In the genomic region with DNA sequence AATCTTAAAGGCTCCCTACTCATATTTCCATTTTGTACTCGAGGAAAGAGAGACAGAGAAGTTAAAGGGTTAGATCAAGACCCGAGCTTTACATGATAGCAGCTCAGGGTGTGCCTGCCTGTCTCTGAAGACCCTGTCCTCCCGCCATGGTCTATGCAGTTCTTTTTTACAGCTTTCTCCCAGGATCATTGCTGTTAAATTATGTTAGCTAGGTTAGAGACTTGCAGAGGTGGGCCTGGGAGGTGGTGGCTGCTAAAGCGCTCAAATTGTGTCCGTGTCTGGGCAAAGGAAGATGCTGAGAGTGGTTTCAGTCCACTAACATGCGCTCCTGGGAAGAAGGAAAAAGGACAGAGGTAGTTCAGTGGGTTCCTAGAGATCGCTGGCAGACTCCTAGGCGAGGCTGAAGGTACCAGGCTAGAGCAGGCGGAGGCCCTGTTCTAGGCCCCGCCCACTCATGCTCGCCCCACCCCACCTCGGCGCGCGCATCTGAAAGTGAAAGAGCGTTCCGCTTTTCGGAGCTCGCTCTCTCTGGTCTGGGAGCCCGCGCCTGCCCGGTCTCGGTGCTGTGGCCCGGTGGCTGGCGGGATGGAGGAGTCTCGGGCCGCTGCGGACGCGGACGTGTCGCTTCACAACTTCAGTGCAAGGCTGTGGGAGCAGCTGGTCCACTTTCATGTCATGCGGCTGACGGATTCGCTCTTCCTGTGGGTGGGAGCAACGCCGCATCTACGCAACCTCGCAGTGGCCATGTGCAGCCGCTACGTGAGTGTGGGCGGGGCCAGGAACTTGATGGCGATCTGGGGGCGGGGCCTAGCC, we compare ENCODE assay signal across 8 mouse cellular contexts. TPM values are rescaled to one million over a fixed set of nuclear protein-coding genes. Genes with fewer than 3 reads are reported as not detected.
A peak's percentile ranks its signal among the peaks of the same experiment; 100 is the strongest.
DNase-seq lines count a peak whose midpoint lies in the region; ATAC-seq and TF ChIP-seq lines count a peak whose summit lies in the region.

A gene (plus strand): TSS at position 474 of the 813 bp plus-strand sequence.

- peaks cover 0 to 9% of the 10 kb centered on the region in 2 experiments; a peak in 1 of 4 replicates for H3K4me1 ChIP-seq in MEL (ENCODE audit: control insufficient read depth in 1 of 2, insufficient read depth in 2 of 2, low read length in 2 of 2)
- H3K4me1 ChIP-seq in cerebellum, adult 2 months (ENCODE audit: control insufficient read depth, insufficient read depth, low read length), result no peaks in the 10 kb centered on the region; the same call in 1 of the 2 replicates
- peaks cover 9% of the 10 kb centered on the region for H3K4me1 ChIP-seq in forebrain, postnatal 0 days (ENCODE audit: insufficient read depth)
- peaks cover 6% of the 10 kb centered on the region for H3K4me1 ChIP-seq in lung, adult 2 months (ENCODE audit: control insufficient read depth, insufficient read depth, low read length)
- peaks cover 21% of the 10 kb centered on the region for H3K4me1 ChIP-seq in neural tube, embryonic 15.5 days

- intact Hi-C loops in heart, postnatal 36 days (cut with DNase I), result no loop called here

- ATAC-seq in forebrain, postnatal 0 days, result peak; percentile 96
- ATAC-seq in neural tube, embryonic 15.5 days (ENCODE audit: low FRiP score), result peak; percentile 96

- peak within 1 kb of the TSS; percentile 64 for H3K4me2 ChIP-seq in forebrain, postnatal 0 days (ENCODE audit: low read depth)
- H3K4me2 ChIP-seq in neural tube, embryonic 15.5 days, result peak within 1 kb of the TSS; percentile 79

- peaks cover 14% of the 10 kb centered on the region for H3K79me2 ChIP-seq in MEL (ENCODE audit: control insufficient read depth, insufficient read depth, low read length, poor library complexity)

- peak in 1 of 2 experiments; percentile 12; a peak in 1 of 4 replicates for TF ChIP-seq EP300 in MEL (IDR thresholded peaks at IDR 0.05; ENCODE audit: low read depth in 1 of 2, low read length in 2 of 2)

- peak; percentile 95 for DNase-seq in MEL (ENCODE audit: low read depth, low spot score)
- DNase-seq in cerebellum, adult 2 months, result peak; percentile 90 to 92
- DNase-seq in forebrain, postnatal 0 days, result peak; percentile 95
- peak; percentile 95 to 97 for DNase-seq in heart, postnatal 36 days
- DNase-seq in layer of hippocampus, adult 2 months (ENCODE audit: low spot score in 2 of 2), result peak; percentile 89 to 91
- peak; percentile 97 for DNase-seq in lung, adult 2 months
- DNase-seq in testis, postnatal 10 days (ENCODE audit: low spot score), result peak; percentile 98

- H3K4me3 ChIP-seq in MEL (ENCODE audit: control insufficient read depth in 1 of 2, insufficient read depth in 1 of 2, low read depth in 2 of 2, low read length in 2 of 2), result peak within 1 kb of the TSS; percentile 76 to 97
- H3K4me3 ChIP-seq in cerebellum, adult 2 months (replicated peaks; ENCODE audit: insufficient read depth, low read depth, low read length), result peak within 1 kb of the TSS; percentile 73
- H3K4me3 ChIP-seq in forebrain, postnatal 0 days (ENCODE audit: low read depth, low read length), result peak within 1 kb of the TSS; percentile 77
- peak within 1 kb of the TSS; percentile 86 for H3K4me3 ChIP-seq in layer of hippocampus, adult 2 months
- H3K4me3 ChIP-seq in lung, adult 2 months (replicated peaks; ENCODE audit: extremely low read depth, low read depth, low read length), result peak within 1 kb of the TSS; percentile 80
- H3K4me3 ChIP-seq in neural tube, embryonic 15.5 days (replicated peaks), result peak within 1 kb of the TSS; percentile 85

- peak within 1 kb of the TSS; percentile 83 for H3K9ac ChIP-seq in MEL (ENCODE audit: control insufficient read depth, low read depth, low read length, poor library complexity, severe bottlenecking)
- peak within 1 kb of the TSS; percentile 71 for H3K9ac ChIP-seq in forebrain, postnatal 0 days
- peak within 1 kb of the TSS; percentile 80 for H3K9ac ChIP-seq in neural tube, embryonic 15.5 days (replicated peaks)

- H3K27me3 ChIP-seq in MEL (ENCODE audit: control insufficient read depth in 1 of 2, insufficient read depth in 2 of 2, low read length in 2 of 2), result no peaks in the 10 kb centered on the region
- H3K27me3 ChIP-seq in cerebellum, adult 2 months (ENCODE audit: control insufficient read depth, insufficient read depth, low read length), result no peaks in the 10 kb centered on the region
- no peaks in the 10 kb centered on the region for H3K27me3 ChIP-seq in forebrain, postnatal 0 days (ENCODE audit: insufficient read depth, low read length)
- no peaks in the 10 kb centered on the region for H3K27me3 ChIP-seq in neural tube, embryonic 15.5 days (replicated peaks)

- 3% methylated on average over 44 of the region's 44 CpGs for WGBS in cerebellum, adult 2 months
- WGBS in forebrain, postnatal 0 days, result 4% methylated on average over 44 of the region's 44 CpGs
- WGBS in lung, adult 2 months, result 3% methylated on average over 44 of the region's 44 CpGs
- 2% methylated on average over 44 of the region's 44 CpGs for WGBS in neural tube, embryonic 15.5 days

- peak; percentile 95 to 96 for TF ChIP-seq POLR2A in MEL (IDR thresholded peaks at IDR 0.05; ENCODE audit: control insufficient read depth in 1 of 2, insufficient read depth in 1 of 2, low read depth in 1 of 2, low read length in 2 of 2, poor library complexity in 1 of 2)
- TF ChIP-seq POLR2A in cerebellum, adult 2 months (IDR thresholded peaks at IDR 0.05; ENCODE audit: borderline replicate concordance, insufficient read depth, low read length), result peak; percentile 50; the same call in 1 of the 2 replicates
- TF ChIP-seq POLR2A in lung, adult 2 months (IDR thresholded peaks at IDR 0.05; ENCODE audit: borderline replicate concordance, extremely low read depth, low read depth, low read length), result peak; percentile 69; the same call in 1 of the 2 replicates

- peak within 1 kb of the TSS; percentile 91 for H3K27ac ChIP-seq in MEL (ENCODE audit: control insufficient read depth, low read depth, low read length)
- peak within 1 kb of the TSS; percentile 80 for H3K27ac ChIP-seq in cerebellum, adult 2 months (ENCODE audit: insufficient read depth, low read length)
- peak within 1 kb of the TSS; percentile 91 for H3K27ac ChIP-seq in forebrain, postnatal 0 days (ENCODE audit: low read depth, low read length)
- peak within 1 kb of the TSS; percentile 96 for H3K27ac ChIP-seq in layer of hippocampus, adult 2 months
- H3K27ac ChIP-seq in neural tube, embryonic 15.5 days (replicated peaks), result peak within 1 kb of the TSS; percentile 95

- H3K9me3 ChIP-seq in MEL (replicated peaks; ENCODE audit: insufficient read depth, low read length), result no peaks in the 10 kb centered on the region
- no peaks in the 10 kb centered on the region for H3K9me3 ChIP-seq in forebrain, postnatal 0 days (ENCODE audit: low read length)
- H3K9me3 ChIP-seq in neural tube, embryonic 15.5 days (replicated peaks), result no peaks in the 10 kb centered on the region

- no peak for TF ChIP-seq RAD21 in MEL (IDR thresholded peaks at IDR 0.05; ENCODE audit: low read depth, low read length)

- TF ChIP-seq CTCF in MEL (IDR thresholded peaks at IDR 0.05 in 2 of 3, conservative IDR thresholded peaks at IDR 0.05 in 1 of 3; ENCODE audit: control insufficient read depth in 1 of 3, insufficient read depth in 1 of 3, low read depth in 2 of 3, low read length in 3 of 3, poor library complexity in 1 of 3, severe bottlenecking in 1 of 3), result no peak
- no peak for TF ChIP-seq CTCF in cerebellum, adult 2 months (IDR thresholded peaks at IDR 0.05; ENCODE audit: borderline replicate concordance, insufficient read depth, low read depth, low read length)
- no peak for TF ChIP-seq CTCF in forebrain, postnatal 0 days (IDR thresholded peaks at IDR 0.05; ENCODE audit: low read depth)
- no peak for TF ChIP-seq CTCF in layer of hippocampus, adult 2 months (conservative IDR thresholded peaks at IDR 0.05)
- no peak for TF ChIP-seq CTCF in lung, adult 2 months (IDR thresholded peaks at IDR 0.05; ENCODE audit: insufficient read depth, low read length)

- peaks cover 0 to 10% of the 10 kb centered on the region in 2 experiments; a peak in 2 of 4 replicates for H3K36me3 ChIP-seq in MEL (ENCODE audit: control insufficient read depth in 1 of 2, insufficient read depth in 2 of 2, low read length in 2 of 2)
- H3K36me3 ChIP-seq in forebrain, postnatal 0 days (ENCODE audit: insufficient read depth), result peaks cover 6% of the 10 kb centered on the region; the same call in 1 of the 2 replicates
- H3K36me3 ChIP-seq in neural tube, embryonic 15.5 days, result peaks cover 9% of the 10 kb centered on the region

TF ChIP-seq in MEL, 35 proteins besides CTCF, POLR2A, EP300 and RAD21 (continues in another document):
- no peak for TF ChIP-seq POLR2AphosphoS5 (IDR thresholded peaks at IDR 0.05; ENCODE audit: borderline replicate concordance, low read depth, low read length)
- TF ChIP-seq UBTF (IDR thresholded peaks at IDR 0.05; ENCODE audit: borderline replicate concordance, insufficient read depth, low read depth, low read length), result no peak
- TF ChIP-seq MAX (IDR thresholded peaks at IDR 0.05; ENCODE audit: low read length), result peak; percentile 45; the same call in 1 of the 2 replicates
- no peak for TF ChIP-seq ZKSCAN1 (IDR thresholded peaks at IDR 0.05; ENCODE audit: low read depth, low read length)
- TF ChIP-seq MYC (IDR thresholded peaks at IDR 0.05; ENCODE audit: low read depth, low read length), result peak; percentile 73; the same call in 1 of the 2 replicates
- no peak for TF ChIP-seq CHD1 (IDR thresholded peaks at IDR 0.05; ENCODE audit: low read depth, low read length)
- no peak for TF ChIP-seq CHD2 (IDR thresholded peaks at IDR 0.05; ENCODE audit: low read length)
- TF ChIP-seq ETS1 (IDR thresholded peaks at IDR 0.05; ENCODE audit: low read depth, low read length), result 0 out of 2 replicates have a peak, but pooled peaks have one; percentile 37
- TF ChIP-seq GATA1 (IDR thresholded peaks at IDR 0.05; ENCODE audit: low read depth, low read length), result no peak
- TF ChIP-seq MYB (IDR thresholded peaks at IDR 0.05; ENCODE audit: low read depth, low read length), result no peak
- TF ChIP-seq MAZ (IDR thresholded peaks at IDR 0.05; ENCODE audit: low read depth, low read length), result no peak; the same call in 1 of the 2 replicates
- TF ChIP-seq MXI1 (IDR thresholded peaks at IDR 0.05; ENCODE audit: low read depth, low read length), result peak; percentile 90
- TF ChIP-seq KAT2A (conservative IDR thresholded peaks at IDR 0.05; ENCODE audit: low read depth, low read length), result no peak; the same call in 1 of the 2 replicates

RNA-seq across cellular contexts. Expression of the gene that starts here (rescaled TPM):
- total RNA-seq in MEL (2012; rRNA removed), result 146 and 161 TPM in 2 replicates
- polyA plus RNA-seq in MEL (2012; ENCODE audit: insufficient read depth in 1 of 2, insufficient read length in 2 of 2, low read depth in 1 of 2, low replicate concordance in 2 of 2, missing spikeins in 1 of 2), result 100 to 1,000 TPM in 1 of 2 experiments, not detected in 1; 121 TPM
- 45.3 and 48.3 TPM in 2 replicates for polyA plus RNA-seq in cerebellum, adult 2 months (2012; rRNA removed)
- 56.6 and 108 TPM in 2 replicates for total RNA-seq in forebrain, postnatal 0 days (2014; rRNA removed)
- polyA plus RNA-seq in forebrain, postnatal 0 days (2015; fragmentation: Nextera tagmentation; extraction: Ambion mirVana), result 99.0 and 150 TPM in 2 replicates
- 10 to 100 TPM; 28.3 to 30.9 TPM for total RNA-seq in heart, postnatal 36 days (2021)
- 10 to 100 TPM; 23.7 to 23.9 TPM for total RNA-seq in layer of hippocampus, adult 2 months (2021)
- polyA plus RNA-seq in lung, adult 2 months (2012; rRNA removed), result 79.9 and 123 TPM in 2 replicates
- 86.8 and 96.5 TPM in 2 replicates for polyA plus RNA-seq in neural tube, embryonic 15.5 days (2015; fragmentation: Nextera tagmentation; extraction: Ambion mirVana)

Comparison
In these comparisons a context has a peak if more than half of its experiments do, and no peak if none do; other contexts are left out.
1. Peak in every context shown above with its lines: DNase-seq, ATAC-seq, H3K4me3 ChIP-seq and H3K27ac ChIP-seq.